Mouse (Mus musculus): ENCODE data around the gene Otulin.

GRCm38 (mm10) chr15:27506893-27507596 lies 123.4 kb downstream of the Otulin start:
- TF ChIP-seq CTCF (conservative IDR thresholded peaks at IDR 0.05 in 1 of 2, IDR thresholded peaks at IDR 0.05 in 1 of 2; ENCODE audit: low read depth in 2 of 2, low read length in 2 of 2) (no peak), POLR2A (IDR thresholded peaks at IDR 0.05; ENCODE audit: low read depth, low read length) (no peak), MXI1 (IDR thresholded peaks at IDR 0.05; ENCODE audit: low read depth, low read length) (no peak), MEF2A (IDR thresholded peaks at IDR 0.05; ENCODE audit: borderline replicate concordance, low read depth, low read length) (no peak)
